Mouse (Mus musculus): ENCODE results near the gene Astn2. TPM values are rescaled to one million over a fixed set of nuclear protein-coding genes. Genes with fewer than 3 reads are reported as not detected.

Gene Astn2
- total and polyA plus RNA-seq, 2 experiments from 2014 or later, result 3.0 to 51.4 TPM

GRCm38 (mm10) chr4:65920294-65920693, 484.1 kb downstream of the Astn2 start:
- H3K4me2 ChIP-seq (ENCODE audit: low read depth, low read length), result no peak overlapping the region
- no peak for DNase-seq (ENCODE audit: low spot score)

DNA sequence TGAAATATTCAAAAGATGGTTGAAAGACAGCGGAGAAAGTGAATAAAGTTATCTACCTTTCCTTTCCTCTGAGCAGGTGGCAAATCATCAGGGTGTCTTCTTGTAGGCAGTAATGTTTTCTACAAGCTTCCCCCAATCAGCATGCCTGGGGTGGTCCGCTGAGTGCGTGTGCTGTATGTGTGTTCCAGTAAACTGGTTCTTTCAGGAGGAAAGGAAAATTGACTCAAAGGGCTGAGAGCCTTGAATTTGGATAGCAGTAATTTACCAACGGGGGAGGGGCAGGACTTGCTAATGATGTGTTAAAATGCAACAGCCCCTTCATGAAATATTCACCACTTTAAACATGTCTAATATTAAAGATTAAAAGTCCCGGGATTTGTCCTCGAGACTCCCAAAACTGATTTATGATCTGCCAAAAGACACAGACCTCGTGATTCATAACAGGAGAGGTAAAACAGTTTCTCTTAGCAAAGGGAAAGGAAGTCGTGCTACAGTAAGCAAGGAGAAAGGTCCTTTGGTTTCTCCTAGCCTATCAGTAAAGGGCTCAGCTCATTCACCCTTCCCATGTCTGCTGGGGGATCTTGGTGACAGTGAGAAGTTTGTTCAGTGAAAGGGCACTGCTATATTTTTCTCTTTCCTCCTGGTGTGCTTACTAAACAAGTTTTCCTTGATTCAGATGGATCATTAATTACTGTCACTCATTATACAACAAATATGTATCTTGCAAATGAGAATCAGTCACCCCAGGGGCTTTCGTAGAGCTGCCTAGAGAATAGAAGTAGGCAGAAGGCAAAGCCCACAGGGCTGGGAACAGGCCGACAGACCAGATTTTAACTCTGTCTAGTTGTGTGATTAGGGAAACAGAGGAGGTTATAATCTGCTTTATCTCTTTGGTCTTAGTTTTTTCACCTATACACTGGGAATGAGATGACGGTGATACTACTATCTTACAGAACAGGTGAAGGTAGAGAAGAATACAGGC, 488.1 kb downstream of the Astn2 start:
- no peak for TF ChIP-seq CTCF (IDR thresholded peaks at IDR 0.05; ENCODE audit: low read depth)
- H3K4me3 ChIP-seq (ENCODE audit: low read length), result no peak overlapping the region
- no peaks in the 10 kb centered on the region for H3K36me3 ChIP-seq (ENCODE audit: insufficient read depth, low read length)
- WGBS, result 54% methylated on average over 11 of the region's 11 CpGs
- H3K9me3 ChIP-seq (ENCODE audit: low read length), result no peaks in the 10 kb centered on the region
- ATAC-seq, result 0 out of 2 replicates have a peak, but pooled peaks have one; percentile 56
- no peak overlapping the region for H3K27ac ChIP-seq
- H3K4me2 ChIP-seq (ENCODE audit: low read depth, low read length), result no peak overlapping the region
- 0 out of 2 replicates have a peak, but pooled peaks cover 3% of the 10 kb centered on the region for H3K4me1 ChIP-seq (ENCODE audit: insufficient read depth, low read length)
- DNase-seq (ENCODE audit: low spot score), result peak; percentile 15
- H3K27me3 ChIP-seq (ENCODE audit: insufficient read depth, low read length), result no peaks in the 10 kb centered on the region
- H3K9ac ChIP-seq (replicated peaks; ENCODE audit: low read length), result no peak overlapping the region

More at GRCm38 (mm10) chr4:65920294-65920693, 484.1 kb downstream of the Astn2 start:
- Histone ChIP-seq H3K4me3 (ENCODE audit: low read length) (no peak overlapping the region), H3K27ac (no peak overlapping the region), H3K4me1 (ENCODE audit: insufficient read depth, low read length) (0 out of 2 replicates have a peak, but pooled peaks cover 3% of the 10 kb centered on the region), H3K9ac (replicated peaks; ENCODE audit: low read length) (no peak overlapping the region), H3K27me3 (ENCODE audit: insufficient read depth, low read length) (no peaks in the 10 kb centered on the region), H3K36me3 (ENCODE audit: insufficient read depth, low read length) (no peaks in the 10 kb centered on the region), H3K9me3 (ENCODE audit: low read length) (no peaks in the 10 kb centered on the region)
- no peak for TF ChIP-seq CTCF (IDR thresholded peaks at IDR 0.05; ENCODE audit: low read depth)
- WGBS, result 79% methylated on average over 1 of the region's 1 CpGs
- ATAC-seq, result no peak

- H3K4me1 ChIP-seq (ENCODE audit: insufficient read depth, low read length), result peaks cover 10% of the 10 kb centered on the region; the same call in 1 of the 2 replicates
- H3K4me2 ChIP-seq (ENCODE audit: low read depth, low read length), result no peak overlapping the region
- no peak overlapping the region for H3K27ac ChIP-seq
- no peaks in the 10 kb centered on the region for H3K27me3 ChIP-seq (ENCODE audit: insufficient read depth, low read length)
- no peak for DNase-seq (ENCODE audit: low spot score)
- TF ChIP-seq CTCF (IDR thresholded peaks at IDR 0.05; ENCODE audit: low read depth), result no peak
- H3K4me3 ChIP-seq (ENCODE audit: low read length), result no peak overlapping the region
- no peaks in the 10 kb centered on the region for H3K36me3 ChIP-seq (ENCODE audit: insufficient read depth, low read length)
- no peaks in the 10 kb centered on the region for H3K9me3 ChIP-seq (ENCODE audit: low read length)
- no peak overlapping the region for H3K9ac ChIP-seq (replicated peaks; ENCODE audit: low read length)
- no peak for ATAC-seq
- WGBS, result 85% methylated on average over 8 of the region's 8 CpGs
Measured at GRCm38 (mm10) chr4:65912247-65912942, 492.0 kb downstream of the Astn2 start.

GRCm38 (mm10) chr4:65907660-65908059, 496.8 kb downstream of the Astn2 start:
- Histone ChIP-seq H3K4me2 (ENCODE audit: low read depth, low read length) (no peak overlapping the region), H3K4me3 (ENCODE audit: low read length) (no peak overlapping the region), H3K4me1 (ENCODE audit: insufficient read depth, low read length) (peaks cover 8% of the 10 kb centered on the region; the same call in 1 of the 2 replicates), H3K27ac (peak overlapping the region; percentile 8; the same call in 1 of the 2 replicates), H3K9me3 (ENCODE audit: low read length) (no peaks in the 10 kb centered on the region), H3K27me3 (ENCODE audit: insufficient read depth, low read length) (no peaks in the 10 kb centered on the region), H3K36me3 (ENCODE audit: insufficient read depth, low read length) (no peaks in the 10 kb centered on the region), H3K9ac (replicated peaks; ENCODE audit: low read length) (no peak overlapping the region)
- no peak for TF ChIP-seq CTCF (IDR thresholded peaks at IDR 0.05; ENCODE audit: low read depth)
- ATAC-seq (no peak), DNase-seq (ENCODE audit: low spot score) (peak; percentile 24)
- WGBS, result 37% methylated on average over 7 of the region's 7 CpGs

DNA sequence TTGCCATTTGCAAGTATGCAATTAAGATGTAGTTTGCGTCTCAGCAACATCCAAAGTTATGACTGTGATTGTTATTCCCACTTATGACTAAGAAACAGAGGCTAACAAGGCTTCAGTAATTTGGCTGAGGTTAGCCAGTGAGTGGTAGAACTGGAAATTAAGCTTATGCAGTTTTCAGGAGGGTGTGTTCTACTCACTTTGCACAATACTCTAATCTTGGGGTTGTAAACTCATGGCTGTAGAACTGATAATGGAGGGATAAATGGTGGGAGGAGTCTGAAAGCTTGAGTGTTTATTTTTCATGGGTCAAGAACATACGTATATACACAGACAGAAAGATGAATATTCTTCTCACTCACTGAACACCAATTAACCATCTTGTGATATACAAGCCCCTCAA, 499.4 kb downstream of the Astn2 start:
- TF ChIP-seq CTCF (IDR thresholded peaks at IDR 0.05; ENCODE audit: low read depth), result no peak
- Histone ChIP-seq H3K9me3 (ENCODE audit: low read length) (no peaks in the 10 kb centered on the region), H3K4me1 (ENCODE audit: insufficient read depth, low read length) (peaks cover 8% of the 10 kb centered on the region; the same call in 1 of the 2 replicates), H3K27ac (no peak overlapping the region), H3K4me3 (ENCODE audit: low read length) (no peak overlapping the region), H3K4me2 (ENCODE audit: low read depth, low read length) (no peak overlapping the region), H3K9ac (replicated peaks; ENCODE audit: low read length) (no peak overlapping the region), H3K36me3 (ENCODE audit: insufficient read depth, low read length) (no peaks in the 10 kb centered on the region), H3K27me3 (ENCODE audit: insufficient read depth, low read length) (no peaks in the 10 kb centered on the region)
- DNase-seq (ENCODE audit: low spot score) (no peak), ATAC-seq (no peak)
- 92% methylated on average over 2 of the region's 2 CpGs for WGBS

GRCm38 (mm10) chr4:65896092-65897027, 508.1 kb downstream of the Astn2 start:
- DNase-seq (ENCODE audit: low spot score), result peak; percentile 77
- 30% methylated on average over 5 of the region's 5 CpGs for WGBS

More at GRCm38 (mm10) chr4:65896092-65897027, 508.1 kb downstream of the Astn2 start:
- Histone ChIP-seq H3K4me3 (ENCODE audit: low read length) (no peak overlapping the region), H3K9ac (replicated peaks; ENCODE audit: low read length) (no peak overlapping the region), H3K4me2 (ENCODE audit: low read depth, low read length) (no peak overlapping the region), H3K9me3 (ENCODE audit: low read length) (no peaks in the 10 kb centered on the region), H3K4me1 (ENCODE audit: insufficient read depth, low read length) (peaks cover 6% of the 10 kb centered on the region; the same call in 1 of the 2 replicates), H3K27ac (0 out of 2 replicates have a peak overlapping the region, but pooled peaks have one; percentile 7), H3K36me3 (ENCODE audit: insufficient read depth, low read length) (no peaks in the 10 kb centered on the region), H3K27me3 (ENCODE audit: insufficient read depth, low read length) (no peaks in the 10 kb centered on the region)
- no peak for TF ChIP-seq CTCF (IDR thresholded peaks at IDR 0.05; ENCODE audit: low read depth)
- peak; percentile 92 for ATAC-seq

Measured in hindbrain, postnatal 0 days (tissue).